Mouse (Mus musculus) C3H10T1/2 (cell line): ENCODE results near the gene Tmem179b. TPM values are rescaled to one million over a fixed set of nuclear protein-coding genes. Genes with fewer than 3 reads are reported as not detected.

Experiments used
- polyA plus RNA-seq, 2 experiments: library from polyadenylated mRNA; unstranded; fragments of >200 nt; fragmentation: generic; extraction: Trizol; gene quantifications; one replicate each; pipeline ENCODE4 v1.2.1; 2012; ENCODE audit warnings: missing spikeins in 2 of 2

The Tmem179b gene
- 10 to 100 TPM; 43.2 to 61.1 TPM for polyA plus RNA-seq

DNA sequence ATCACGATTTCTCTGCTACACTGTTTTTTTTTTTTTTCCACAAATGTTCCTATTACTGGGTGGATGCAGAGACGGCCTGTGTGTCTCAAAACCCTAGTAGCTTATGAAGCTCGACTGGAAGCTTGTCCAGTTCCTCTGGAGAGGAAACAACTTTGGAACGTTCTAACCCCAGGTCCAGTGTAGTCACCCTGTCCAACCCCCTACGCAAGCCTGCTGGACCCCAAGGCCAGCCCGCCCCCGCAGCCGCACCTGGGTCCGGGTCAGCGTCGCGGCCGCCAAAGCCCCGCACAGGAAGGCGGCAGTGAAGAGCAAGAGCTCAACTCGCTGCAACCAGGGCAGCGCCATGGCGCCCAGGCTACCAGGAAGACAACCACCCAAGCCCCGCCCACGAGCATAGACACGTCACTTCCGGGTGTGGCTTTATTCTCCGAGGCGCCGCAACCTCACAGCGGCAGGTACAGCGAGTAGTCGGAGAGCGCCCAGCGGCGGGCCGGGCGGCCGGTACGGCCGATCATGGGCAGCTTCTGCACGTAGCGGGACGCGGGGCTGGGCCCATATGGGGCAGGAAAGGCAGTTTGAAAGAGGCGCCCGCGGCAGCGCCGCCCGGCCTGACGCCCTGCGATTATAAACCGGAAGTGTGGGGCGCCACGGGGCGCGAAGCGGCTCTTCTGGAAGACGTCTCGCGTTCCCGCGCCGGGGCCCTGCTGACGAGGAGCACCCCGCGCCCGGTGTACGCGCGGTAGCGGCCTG, at the start of gene Tmem179b:
Gene Tmem179b, minus strand, starts transcription at position 382 of the 750 bp plus-strand sequence.

DNA sequence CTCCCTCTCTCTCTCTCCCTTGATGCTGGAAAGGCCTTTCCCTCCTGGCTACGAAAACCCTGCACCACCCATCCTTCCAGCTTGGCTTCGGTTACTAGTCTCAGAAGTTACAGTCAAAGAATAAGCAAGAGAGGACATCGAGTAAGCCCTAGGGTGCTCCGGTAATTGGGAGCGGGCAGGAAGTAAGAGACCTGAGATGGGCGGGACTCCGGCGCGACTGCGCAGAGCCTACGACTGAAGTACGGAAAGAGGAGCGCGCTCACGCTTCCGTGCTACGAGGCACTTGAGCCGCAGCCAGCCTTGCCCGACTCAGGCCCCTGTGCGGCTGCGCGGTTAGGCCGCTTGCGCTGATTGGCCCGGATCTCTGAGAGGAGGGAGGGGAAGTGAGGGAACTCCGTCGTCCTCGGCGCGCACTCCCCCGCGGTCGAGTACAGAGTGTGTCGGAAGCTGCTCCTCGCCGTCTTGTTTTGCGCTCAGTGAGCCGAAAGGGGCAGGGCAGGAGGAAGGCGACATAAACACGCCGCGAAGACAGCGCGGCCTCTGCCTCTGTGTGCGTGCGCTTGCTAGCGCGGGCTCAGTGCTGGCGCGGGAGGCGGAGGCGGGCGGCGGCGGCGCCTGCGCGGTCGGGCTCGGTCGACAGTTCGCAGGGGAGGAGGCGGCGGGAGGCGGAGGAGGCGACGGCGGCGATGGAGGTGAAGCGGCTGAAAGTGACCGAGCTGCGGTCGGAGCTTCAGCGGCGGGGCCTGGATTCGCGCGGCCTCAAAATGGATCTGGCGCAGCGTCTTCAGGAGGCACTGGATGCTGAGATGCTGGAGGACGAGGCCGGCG, 45.5 kb upstream of the Tmem179b start, which contains the start of gene Hnrnpul2:
Gene Hnrnpul2, plus strand, starts transcription at position 415 of the 828 bp plus-strand sequence.

DNA sequence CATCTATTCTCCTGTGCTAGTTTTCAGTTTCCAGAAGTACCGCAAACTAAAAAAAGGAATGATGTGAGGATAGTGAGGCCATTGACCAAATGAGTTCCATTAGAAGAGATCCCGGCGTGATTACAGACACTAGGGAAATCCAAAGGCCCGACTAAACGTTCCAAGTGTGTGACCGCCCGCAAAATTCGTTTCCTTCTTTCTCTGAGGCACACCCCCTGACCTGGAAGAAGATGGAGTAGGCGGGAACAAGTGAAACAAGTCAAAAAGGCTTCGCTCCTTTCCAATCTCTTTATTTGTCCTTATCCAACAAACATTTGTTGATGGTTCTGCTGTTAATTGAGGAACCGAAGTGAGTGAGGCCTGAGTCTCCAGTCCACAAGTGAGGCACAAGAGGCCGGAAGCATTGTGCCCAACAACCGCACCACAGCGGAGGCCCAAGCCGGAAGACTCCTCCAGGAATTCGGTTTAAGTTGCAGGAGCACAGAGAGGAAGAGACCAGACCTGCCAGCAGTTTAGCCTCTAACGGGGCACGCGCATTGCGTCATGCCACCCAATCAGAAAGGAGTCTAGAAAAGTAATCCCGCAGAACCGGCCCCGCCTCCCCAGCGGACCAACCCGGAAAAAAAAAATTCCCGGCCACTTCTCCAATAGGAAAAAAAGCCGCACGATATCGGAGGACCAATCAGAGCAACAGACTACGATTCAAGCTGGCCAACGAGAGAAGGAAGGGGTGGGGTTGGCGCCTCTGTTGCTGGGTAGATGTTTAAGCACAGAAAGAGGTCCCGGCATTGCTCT, 44.7 kb upstream of the Tmem179b start, which contains the start of gene Ttc9c:
Gene Ttc9c, minus strand, starts transcription at position 533 of the 795 bp plus-strand sequence.

GRCm38 (mm10) chr19:8802130-8802821, 28.0 kb upstream of the Tmem179b start, which contains the start of gene Zbtb3:
TSS of gene Zbtb3 (plus strand) at chr19:8802555.

DNA sequence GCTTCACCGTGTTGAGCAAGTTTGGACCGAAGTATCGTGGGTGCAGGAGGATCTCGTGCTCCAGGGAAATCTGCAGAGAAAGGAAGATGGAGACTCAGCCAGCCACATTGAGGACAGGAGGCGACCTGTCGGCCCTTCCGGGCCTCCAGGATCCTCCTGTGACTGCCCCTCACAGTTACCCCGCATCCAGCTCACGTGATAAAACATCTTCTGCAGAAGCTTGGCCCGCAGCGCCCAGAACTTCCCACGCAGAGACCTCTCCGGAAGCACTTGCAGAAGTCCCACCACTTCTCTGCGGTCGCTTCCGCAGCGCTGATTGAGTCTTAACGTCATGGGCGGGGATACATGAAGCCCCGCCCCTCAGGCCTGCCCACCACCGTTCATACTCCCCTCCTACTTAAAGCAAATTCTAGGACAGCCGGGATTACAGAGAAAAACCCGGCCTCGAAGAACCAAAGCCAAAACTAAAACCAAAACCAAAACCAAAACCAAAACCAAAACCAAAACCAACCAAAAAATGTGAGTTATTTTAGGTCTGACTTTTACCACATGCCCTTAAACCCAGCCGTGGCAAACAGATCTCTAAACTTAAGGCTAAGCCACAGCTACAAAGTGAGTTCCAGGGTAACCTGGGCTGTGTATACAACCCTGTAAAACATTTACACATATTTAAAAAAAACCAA, 24.1 kb upstream of the Tmem179b start, which contains the start of gene Polr2g:
Gene Polr2g, minus strand, starts transcription at position 314 of the 683 bp plus-strand sequence.

GRCm38 (mm10) chr19:8786008-8786781, 11.9 kb upstream of the Tmem179b start, which contains the start of gene Taf6l:
TSS of gene Taf6l (minus strand) at chr19:8786417.

GRCm38 (mm10) chr19:8770567-8771270, 3.5 kb downstream of the Tmem179b start, which contains the start of gene Tmem223:
TSS of gene Tmem223 (plus strand) at chr19:8770996.

GRCm38 (mm10) chr19:8756635-8757387, 17.5 kb downstream of the Tmem179b start, which contains the start of gene Nxf1:
TSS of gene Nxf1 (plus strand) at chr19:8757073.

GRCm38 (mm10) chr19:8741243-8741869, 32.9 kb downstream of the Tmem179b start, which contains the start of gene Stx5a:
TSS of gene Stx5a (plus strand) at chr19:8741413.

GRCm38 (mm10) chr19:8740603-8741002, 33.7 kb downstream of the Tmem179b start, which contains the start of gene 1700092M07Rik:
TSS of gene 1700092M07Rik (plus strand) at chr19:8740718.

DNA sequence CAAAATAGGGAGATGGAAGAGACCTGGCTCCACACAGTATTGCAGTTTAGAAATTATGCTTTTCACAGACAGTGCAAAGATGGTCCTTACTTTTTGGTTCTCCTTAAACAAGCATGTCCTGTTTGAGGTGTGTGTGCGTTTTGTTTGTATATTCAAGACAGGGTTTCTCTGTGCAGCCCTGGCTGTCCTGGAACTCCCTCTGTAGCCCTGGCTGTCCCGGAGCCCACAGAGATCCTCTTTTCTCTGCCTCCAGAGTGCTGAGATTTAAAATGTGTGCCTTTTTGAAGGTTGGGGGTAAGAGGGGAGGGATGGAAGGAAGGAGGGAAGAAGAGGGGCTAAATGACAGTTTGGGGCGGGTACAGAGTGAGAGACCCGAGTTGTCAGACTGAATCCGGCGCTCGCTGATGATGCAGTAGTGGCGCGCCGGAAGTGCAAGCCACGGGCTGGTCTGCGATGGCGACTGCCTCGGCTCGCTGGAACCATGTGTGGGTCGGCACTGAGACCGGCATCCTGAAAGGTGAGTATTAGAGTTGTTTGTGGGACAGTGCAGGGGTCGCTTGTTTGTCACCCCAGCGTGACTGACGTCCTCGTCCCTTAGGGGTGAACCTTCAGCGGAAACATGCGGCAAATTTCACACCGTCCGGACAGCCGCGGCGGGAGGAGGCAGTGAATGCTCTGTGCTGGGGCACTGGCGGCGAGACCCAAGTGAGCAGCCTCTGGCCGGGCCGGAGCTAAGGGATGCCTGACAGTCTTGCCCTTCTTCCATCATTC, 38.7 kb downstream of the Tmem179b start, which contains the start of gene Wdr74:
Gene Wdr74, plus strand, starts transcription at position 439 of the 771 bp plus-strand sequence.

GRCm38 (mm10) chr19:8722907-8723573, 51.2 kb downstream of the Tmem179b start, which contains the start of gene Slc3a2:
TSS of gene Slc3a2 (minus strand) at chr19:8723369.

